Mouse (Mus musculus) cerebellum, postnatal 25 days (tissue): ENCODE measurements around the gene Irs3.
"Not testable (repeated sequence)": the region's sequence is repeated elsewhere in the genome, so short reads cannot be mapped to it uniquely, and the experiment has no call there.

Source experiments
- DNase-seq, 2 experiments: peaks; one replicate each; pipeline ENCODE4 v3.0.0; 2021; ENCODE audit warnings: mixed read lengths in 2 of 2

The Irs3 gene

GRCm38 (mm10) chr5:137614921-137615320, 30.6 kb downstream of the Irs3 start:
- DNase-seq: not testable (repeated sequence)

GRCm38 (mm10) chr5:137613550-137613949, 32.0 kb downstream of the Irs3 start, which contains the start of gene Pcolce:
Gene Pcolce (minus strand): TSS chr5:137613784.
- no peak for DNase-seq

DNA sequence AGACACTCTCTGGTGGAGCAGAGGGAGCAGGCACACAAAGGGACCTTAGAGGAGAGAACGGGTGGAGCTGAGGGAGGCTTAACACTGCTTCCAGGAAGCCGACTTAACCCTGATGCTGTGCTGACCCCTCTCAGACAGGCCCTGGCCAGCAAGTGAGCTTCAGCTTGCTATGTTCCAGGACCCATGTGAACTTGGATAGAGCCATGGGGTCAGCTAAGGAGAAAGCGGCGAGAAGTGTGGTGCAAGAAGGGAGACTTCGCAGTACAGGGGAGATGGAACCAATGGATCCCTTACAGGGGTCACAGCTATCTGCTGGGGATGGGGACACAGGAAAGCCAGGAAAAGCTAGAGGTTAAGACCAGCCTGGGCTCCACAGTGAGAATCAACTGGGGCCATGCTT, 32.4 kb downstream of the Irs3 start:
- DNase-seq: no peak

- DNase-seq: no peak
These were observed 34.3 kb downstream of the Irs3 start for GRCm38 (mm10) chr5:137611245-137611602.

DNA sequence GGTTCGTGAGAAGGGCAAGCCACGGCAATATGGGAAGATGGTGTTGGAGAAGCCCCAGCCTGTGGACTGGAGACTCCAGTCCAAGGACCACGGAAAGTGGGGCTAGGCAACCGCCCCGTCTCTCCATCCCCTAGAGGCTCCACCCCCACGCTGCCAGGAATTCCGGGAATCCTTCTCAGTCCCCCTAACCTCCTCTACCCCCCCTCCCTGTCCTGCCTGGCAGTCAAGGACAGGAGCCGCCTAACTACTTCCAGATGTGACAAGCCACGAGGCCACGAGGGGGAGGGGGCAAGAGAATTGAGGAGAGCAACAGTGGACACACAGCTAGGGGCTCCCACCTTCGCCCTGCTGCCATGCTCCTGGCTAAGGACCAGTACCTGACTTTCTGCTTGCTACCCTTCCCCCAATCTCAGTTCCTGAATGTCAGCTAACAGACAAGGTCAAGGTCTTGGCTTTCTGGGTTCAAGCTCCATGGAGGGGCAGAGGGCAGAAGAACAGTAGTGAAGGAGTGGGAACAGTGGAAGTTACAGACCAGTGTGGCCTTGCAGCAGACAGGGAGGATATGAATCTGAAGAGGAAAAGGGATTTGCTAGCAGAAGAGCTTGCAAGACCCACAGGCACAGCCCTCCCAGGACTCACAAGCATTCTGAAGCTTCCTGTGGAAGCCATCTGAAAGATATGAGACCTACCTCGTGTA, 34.8 kb downstream of the Irs3 start:
- no peak for DNase-seq

DNA sequence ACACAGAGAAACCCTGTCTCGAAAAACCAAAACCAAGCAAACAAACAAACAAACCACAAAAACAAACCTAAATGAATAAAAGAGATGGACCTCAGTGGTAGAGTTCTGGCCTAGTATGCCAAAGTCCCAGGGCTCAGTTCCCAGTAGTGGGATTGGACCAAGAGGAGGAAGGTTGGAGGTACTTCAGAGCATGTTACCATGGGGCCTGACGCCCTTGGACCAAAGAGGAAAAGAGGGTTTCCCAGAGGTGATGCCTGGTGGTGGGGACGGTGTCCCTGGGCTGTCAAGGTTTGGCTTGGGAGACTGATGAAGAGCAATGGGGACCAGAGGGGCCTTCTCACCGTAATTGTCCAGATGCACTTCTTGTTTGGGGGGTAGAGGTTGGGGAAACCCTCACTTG, 35.5 kb downstream of the Irs3 start:
- DNase-seq: no peak

DNA sequence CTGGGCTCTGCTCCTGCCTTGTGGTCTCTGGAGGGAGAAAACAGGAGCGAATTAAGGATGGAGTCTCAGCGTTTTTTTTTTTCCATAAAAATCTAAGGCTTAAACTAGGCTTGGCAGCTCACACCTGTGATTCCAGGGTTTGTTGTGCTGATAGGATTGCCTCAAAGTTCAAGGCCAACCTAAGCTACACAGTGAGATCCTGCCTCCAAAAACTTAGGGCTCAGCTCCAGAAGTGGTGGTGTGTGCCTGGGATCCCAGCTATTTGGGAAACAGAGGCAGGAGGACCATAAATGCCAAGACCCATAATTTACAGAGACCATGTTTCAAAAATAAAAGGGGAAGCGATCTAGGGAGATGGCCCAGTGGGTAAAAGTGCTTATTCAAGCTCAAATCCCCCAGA, 36.2 kb downstream of the Irs3 start:
- no peak for DNase-seq

- DNase-seq: no peak
These were observed 36.8 kb downstream of the Irs3 start for GRCm38 (mm10) chr5:137608654-137609190.

DNA sequence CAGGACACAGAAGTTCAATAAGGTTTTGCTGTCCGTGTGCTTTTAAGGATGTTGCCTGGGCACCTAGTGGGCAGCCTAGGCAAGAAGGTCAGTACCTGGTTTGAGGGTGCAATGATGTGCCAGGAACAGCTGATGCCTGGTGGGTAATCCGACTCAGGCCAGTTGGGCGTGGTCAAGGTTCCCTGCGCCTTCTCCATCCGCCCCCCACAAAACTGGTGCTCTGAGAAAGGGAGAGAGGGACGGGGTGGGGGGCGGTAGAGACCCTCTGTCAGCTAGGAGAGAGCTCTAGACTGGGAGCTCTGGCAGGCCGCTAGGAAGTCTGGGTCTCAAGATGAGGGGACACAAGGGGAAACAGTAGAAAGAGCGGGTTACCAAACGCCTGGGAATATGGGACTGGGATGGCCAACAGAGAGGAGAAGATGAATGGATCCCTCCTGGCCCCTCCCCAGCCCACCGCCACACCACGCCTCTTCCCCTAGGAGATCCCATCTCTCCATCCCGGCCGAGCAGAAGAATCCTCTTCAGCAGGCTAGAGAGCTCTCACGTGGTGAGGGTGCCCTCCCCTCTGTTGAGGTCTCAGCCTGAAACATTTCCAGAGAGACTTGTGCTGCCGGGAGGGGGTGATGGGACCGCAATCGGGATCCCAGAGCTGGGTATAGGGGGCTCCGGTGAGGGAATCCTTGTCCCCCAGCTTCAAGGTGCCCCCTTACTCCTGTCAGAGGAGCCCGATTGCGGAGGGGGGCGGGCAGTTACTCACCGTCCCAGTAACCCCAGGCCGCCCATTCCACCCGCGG, 37.5 kb downstream of the Irs3 start:
- DNase-seq: no peak

DNA sequence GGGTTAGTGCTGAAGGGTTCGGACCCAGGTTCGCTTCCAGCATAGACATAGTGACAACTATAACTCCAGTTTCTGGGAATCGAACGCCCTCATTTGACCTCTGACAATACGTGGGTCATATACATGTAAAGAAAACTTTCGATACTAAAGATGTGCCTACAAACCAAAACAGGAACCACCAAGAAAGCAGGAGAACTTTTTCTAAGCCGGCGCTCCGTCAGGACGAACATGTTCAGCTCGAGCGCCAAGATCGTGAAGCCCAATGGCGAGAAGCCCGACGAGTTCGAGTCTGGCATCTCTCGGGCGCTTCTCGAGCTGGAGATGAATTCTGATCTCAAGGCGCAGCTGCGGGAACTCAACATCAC, 44.2 kb downstream of the Irs3 start:
- peak in 1 of 2 experiments; percentile 36 for DNase-seq

DNA sequence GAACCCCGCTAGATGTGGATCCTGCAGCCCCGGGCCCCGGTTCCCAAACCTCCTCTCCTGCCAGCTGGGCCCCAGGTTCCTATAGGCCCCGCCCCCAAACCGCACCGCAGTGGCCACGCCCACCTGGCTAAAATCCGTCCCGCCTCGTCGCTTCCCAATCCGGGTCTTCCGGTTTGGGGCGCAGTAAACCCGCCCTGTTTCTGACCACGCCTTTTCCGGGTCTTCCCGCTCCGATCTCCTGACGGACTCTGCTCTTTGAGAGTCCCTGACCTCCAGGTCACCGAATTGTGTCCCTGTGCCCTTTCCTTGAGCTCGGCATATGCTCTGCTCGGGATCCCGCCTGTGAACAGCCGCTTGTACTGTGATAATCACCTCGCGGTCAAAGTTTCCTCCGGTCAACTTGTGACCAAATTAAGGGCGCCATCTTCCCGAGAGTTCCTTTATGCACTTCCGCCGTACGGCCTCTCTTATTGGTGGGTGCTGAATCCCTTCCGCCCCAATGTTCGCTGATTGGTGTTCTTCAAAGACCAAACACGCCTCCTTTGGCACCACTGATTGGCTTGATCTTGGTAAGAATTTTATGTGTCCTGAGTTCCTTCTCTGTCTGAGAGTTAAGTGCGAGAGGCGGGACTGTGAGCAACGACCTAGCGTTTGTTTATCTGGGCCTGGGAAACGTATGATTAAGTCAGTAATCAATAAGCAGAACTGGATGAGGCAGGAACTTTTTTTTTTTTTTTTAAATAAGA, 44.7 kb downstream of the Irs3 start, which contains the start of gene Mospd3:
TSS of gene Mospd3 (minus strand) at position 440 of the 746 bp plus-strand sequence.
- DNase-seq: peak; percentile 96 to 97

DNA sequence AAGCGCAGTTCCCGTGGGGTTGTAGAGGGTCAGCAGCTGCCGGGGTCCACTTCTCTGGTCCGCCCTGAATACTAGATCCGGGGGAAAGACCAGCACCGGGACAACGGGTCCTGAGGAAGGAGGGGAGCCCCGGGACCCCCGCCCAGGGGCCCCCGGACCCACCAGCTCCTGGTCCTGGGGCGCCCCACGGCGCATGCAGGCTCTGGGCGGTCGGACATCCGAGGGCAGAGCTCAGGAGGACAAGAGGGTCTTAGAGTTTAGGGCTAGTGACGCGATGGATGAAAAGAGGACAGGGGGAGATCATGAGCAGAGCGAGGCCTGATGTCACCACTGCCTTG, 45.3 kb downstream of the Irs3 start:
- DNase-seq: no peak

- DNase-seq: no peak
These were observed 45.9 kb downstream of the Irs3 start for GRCm38 (mm10) chr5:137599600-137599999.

GRCm38 (mm10) chr5:137598100-137598826, 47.3 kb downstream of the Irs3 start:
- no peak for DNase-seq

DNA sequence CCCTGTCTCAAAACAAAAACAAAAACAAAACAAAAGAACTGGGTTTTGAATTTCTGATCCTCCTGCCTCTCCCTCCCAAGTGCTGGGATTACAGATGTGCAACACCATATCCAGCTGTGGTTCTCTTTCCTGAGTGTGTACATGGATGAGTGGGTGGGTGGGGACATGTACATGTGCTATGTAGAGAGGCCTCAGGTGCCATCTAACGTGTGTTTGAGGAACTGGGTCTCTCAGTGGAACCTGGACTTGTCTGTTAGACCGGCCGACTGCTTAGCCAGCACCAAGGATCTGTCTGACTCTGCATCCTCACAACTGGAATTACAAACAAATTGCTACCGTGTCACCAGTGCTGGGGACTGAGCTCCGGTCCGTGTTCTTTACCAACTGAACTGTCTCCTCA, 47.9 kb downstream of the Irs3 start:
- no peak for DNase-seq

GRCm38 (mm10) chr5:137596601-137597261, 48.8 kb downstream of the Irs3 start:
- DNase-seq: no peak

- no peak for DNase-seq
These were observed 49.6 kb downstream of the Irs3 start for GRCm38 (mm10) chr5:137595921-137596320.
